Mouse (Mus musculus): Measurements from ENCODE around the gene 4932438H23Rik. TPM values are rescaled to one million over a fixed set of nuclear protein-coding genes. Genes with fewer than 3 reads are reported as not detected.

The 4932438H23Rik gene
- polyA plus RNA-seq, 1 experiment: 38.8 TPM

GRCm38 (mm10) chr16:91116696-91117095 is 21.8 kb upstream of the 4932438H23Rik start:
- H3K36me3 ChIP-seq (ENCODE audit: control insufficient read depth, insufficient read depth, low read length): no peaks in the 10 kb centered on the region
- H3K4me1 ChIP-seq (ENCODE audit: control insufficient read depth, insufficient read depth, low read length): peaks cover 4% of the 10 kb centered on the region
- peak overlapping the region; percentile 12; the same call in 1 of the 2 replicates for H3K4me3 ChIP-seq (ENCODE audit: control insufficient read depth, low read depth, low read length)
- H3K27me3 ChIP-seq (ENCODE audit: control insufficient read depth, insufficient read depth, low read length): no peaks in the 10 kb centered on the region
- TF ChIP-seq POLR2A (IDR thresholded peaks at IDR 0.05; ENCODE audit: control insufficient read depth, low read depth, low read length) (no peak), CTCF (IDR thresholded peaks at IDR 0.05; ENCODE audit: control insufficient read depth, insufficient read depth, insufficient replicate concordance, low read depth, low read length) (no peak)
- no peak overlapping the region for H3K27ac ChIP-seq (ENCODE audit: control insufficient read depth, insufficient read depth, low read depth, low read length)

DNA sequence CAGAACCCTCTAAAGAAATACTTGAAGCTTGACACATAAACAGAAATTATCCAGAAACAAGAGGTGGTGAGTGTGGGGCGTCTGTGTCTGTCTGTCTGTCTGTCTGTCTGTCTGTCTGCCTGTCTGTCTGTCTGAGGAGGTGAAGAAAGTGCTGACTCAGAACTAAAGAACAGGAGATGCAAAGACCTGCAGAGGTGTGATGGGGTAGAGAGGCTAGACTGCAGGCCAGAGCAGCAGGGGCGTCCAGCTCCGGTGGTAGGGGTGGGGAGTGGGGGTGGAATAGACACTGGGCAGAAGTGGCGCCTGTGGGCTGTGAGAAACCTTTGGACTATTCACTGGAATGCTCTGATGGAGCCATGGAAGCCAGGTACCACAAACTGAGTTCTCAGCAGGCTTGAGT is 21.1 kb upstream of the 4932438H23Rik start:
- Histone ChIP-seq H3K27ac (ENCODE audit: control insufficient read depth, insufficient read depth, low read depth, low read length) (no peak overlapping the region), H3K4me3 (ENCODE audit: control insufficient read depth, low read depth, low read length) (no peak overlapping the region), H3K36me3 (ENCODE audit: control insufficient read depth, insufficient read depth, low read length) (no peaks in the 10 kb centered on the region), H3K27me3 (ENCODE audit: control insufficient read depth, insufficient read depth, low read length) (no peaks in the 10 kb centered on the region), H3K4me1 (ENCODE audit: control insufficient read depth, insufficient read depth, low read length) (peaks cover 4% of the 10 kb centered on the region)
- TF ChIP-seq POLR2A (IDR thresholded peaks at IDR 0.05; ENCODE audit: control insufficient read depth, low read depth, low read length): no peak
- TF ChIP-seq CTCF (IDR thresholded peaks at IDR 0.05; ENCODE audit: control insufficient read depth, insufficient read depth, insufficient replicate concordance, low read depth, low read length): no peak

GRCm38 (mm10) chr16:91110999-91111535 is 16.1 kb upstream of the 4932438H23Rik start:
- Histone ChIP-seq H3K27ac (ENCODE audit: control insufficient read depth, insufficient read depth, low read depth, low read length) (no peak overlapping the region), H3K36me3 (ENCODE audit: control insufficient read depth, insufficient read depth, low read length) (no peaks in the 10 kb centered on the region), H3K27me3 (ENCODE audit: control insufficient read depth, insufficient read depth, low read length) (no peaks in the 10 kb centered on the region), H3K4me3 (ENCODE audit: control insufficient read depth, low read depth, low read length) (no peak overlapping the region), H3K4me1 (ENCODE audit: control insufficient read depth, insufficient read depth, low read length) (no peaks in the 10 kb centered on the region)
- TF ChIP-seq CTCF (IDR thresholded peaks at IDR 0.05; ENCODE audit: control insufficient read depth, insufficient read depth, insufficient replicate concordance, low read depth, low read length) (no peak), POLR2A (IDR thresholded peaks at IDR 0.05; ENCODE audit: control insufficient read depth, low read depth, low read length) (no peak)

- H3K4me3 ChIP-seq (ENCODE audit: control insufficient read depth, low read depth, low read length): no peak overlapping the region
- H3K4me1 ChIP-seq (ENCODE audit: control insufficient read depth, insufficient read depth, low read length): peaks cover 4% of the 10 kb centered on the region
- H3K27me3 ChIP-seq (ENCODE audit: control insufficient read depth, insufficient read depth, low read length): no peaks in the 10 kb centered on the region
- TF ChIP-seq CTCF (IDR thresholded peaks at IDR 0.05; ENCODE audit: control insufficient read depth, insufficient read depth, insufficient replicate concordance, low read depth, low read length): no peak
- TF ChIP-seq POLR2A (IDR thresholded peaks at IDR 0.05; ENCODE audit: control insufficient read depth, low read depth, low read length): no peak
- H3K36me3 ChIP-seq (ENCODE audit: control insufficient read depth, insufficient read depth, low read length): no peaks in the 10 kb centered on the region
- H3K27ac ChIP-seq (ENCODE audit: control insufficient read depth, insufficient read depth, low read depth, low read length): no peak overlapping the region
Observed at GRCm38 (mm10) chr16:91107608-91108007, 12.7 kb upstream of the 4932438H23Rik start.

GRCm38 (mm10) chr16:91105481-91106051 is 10.6 kb upstream of the 4932438H23Rik start:
- no peaks in the 10 kb centered on the region for H3K36me3 ChIP-seq (ENCODE audit: control insufficient read depth, insufficient read depth, low read length)
- H3K4me3 ChIP-seq (ENCODE audit: control insufficient read depth, low read depth, low read length): no peak overlapping the region
- H3K27me3 ChIP-seq (ENCODE audit: control insufficient read depth, insufficient read depth, low read length): no peaks in the 10 kb centered on the region
- TF ChIP-seq CTCF (IDR thresholded peaks at IDR 0.05; ENCODE audit: control insufficient read depth, insufficient read depth, insufficient replicate concordance, low read depth, low read length) (no peak), POLR2A (IDR thresholded peaks at IDR 0.05; ENCODE audit: control insufficient read depth, low read depth, low read length) (no peak)
- H3K27ac ChIP-seq (ENCODE audit: control insufficient read depth, insufficient read depth, low read depth, low read length): no peak overlapping the region
- H3K4me1 ChIP-seq (ENCODE audit: control insufficient read depth, insufficient read depth, low read length): peaks cover 4% of the 10 kb centered on the region

GRCm38 (mm10) chr16:91104821-91105480 is 10.0 kb upstream of the 4932438H23Rik start:
- Histone ChIP-seq H3K27me3 (ENCODE audit: control insufficient read depth, insufficient read depth, low read length) (no peaks in the 10 kb centered on the region), H3K4me3 (ENCODE audit: control insufficient read depth, low read depth, low read length) (no peak overlapping the region), H3K36me3 (ENCODE audit: control insufficient read depth, insufficient read depth, low read length) (no peaks in the 10 kb centered on the region), H3K4me1 (ENCODE audit: control insufficient read depth, insufficient read depth, low read length) (peaks cover 4% of the 10 kb centered on the region), H3K27ac (ENCODE audit: control insufficient read depth, insufficient read depth, low read depth, low read length) (no peak overlapping the region)
- TF ChIP-seq CTCF (IDR thresholded peaks at IDR 0.05; ENCODE audit: control insufficient read depth, insufficient read depth, insufficient replicate concordance, low read depth, low read length) (no peak), POLR2A (IDR thresholded peaks at IDR 0.05; ENCODE audit: control insufficient read depth, low read depth, low read length) (no peak)

DNA sequence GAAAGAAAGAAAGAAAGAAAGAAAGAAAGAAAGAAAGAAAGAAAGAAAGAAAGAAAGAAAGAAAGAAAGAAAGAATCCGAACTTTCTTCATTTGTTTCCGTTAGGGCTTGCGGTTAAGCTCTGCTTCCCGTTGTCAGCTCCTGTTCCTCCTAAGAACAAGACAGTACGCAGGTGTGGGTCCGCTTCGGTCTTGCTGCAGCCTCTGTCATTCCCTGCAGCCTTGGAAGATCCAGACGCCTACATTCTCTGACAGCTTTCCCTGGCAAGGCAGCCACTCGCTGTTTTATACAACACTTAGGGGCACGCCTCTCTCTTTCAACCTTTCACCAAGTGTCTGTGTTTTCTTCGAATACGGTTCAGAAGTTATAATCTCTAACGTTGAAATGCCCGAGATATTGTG is 8.5 kb upstream of the 4932438H23Rik start:
- H3K27me3 ChIP-seq (ENCODE audit: control insufficient read depth, insufficient read depth, low read length): no peaks in the 10 kb centered on the region
- peaks cover 7% of the 10 kb centered on the region for H3K4me1 ChIP-seq (ENCODE audit: control insufficient read depth, insufficient read depth, low read length)
- H3K4me3 ChIP-seq (ENCODE audit: control insufficient read depth, low read depth, low read length): no peak overlapping the region
- no peaks in the 10 kb centered on the region for H3K36me3 ChIP-seq (ENCODE audit: control insufficient read depth, insufficient read depth, low read length)
- no peak overlapping the region for H3K27ac ChIP-seq (ENCODE audit: control insufficient read depth, insufficient read depth, low read depth, low read length)
- TF ChIP-seq CTCF (IDR thresholded peaks at IDR 0.05; ENCODE audit: control insufficient read depth, insufficient read depth, insufficient replicate concordance, low read depth, low read length) (no peak), POLR2A (IDR thresholded peaks at IDR 0.05; ENCODE audit: control insufficient read depth, low read depth, low read length) (no peak)

All from testis, adult 2 months (tissue).